Mouse (Mus musculus): ENCODE measurements around the gene Zfp334. TPM values are rescaled to one million over a fixed set of nuclear protein-coding genes. Genes with fewer than 3 reads are reported as not detected.

Gene Zfp334
- 0.96 and 0.97 TPM in 2 replicates for polyA plus RNA-seq (2015; fragmentation: Nextera tagmentation; extraction: Ambion mirVana)

- peak; percentile 57 for ATAC-seq (ENCODE audit: low read depth)
- Histone ChIP-seq H3K27ac (ENCODE audit: low read length) (0 out of 2 replicates have a peak within 1 kb of the TSS, but pooled peaks have one; percentile 18), H3K4me2 (ENCODE audit: low read depth, low read length) (peak within 1 kb of the TSS; percentile 53), H3K36me3 (ENCODE audit: control insufficient read depth, insufficient read depth) (no peaks in the 10 kb centered on the region), H3K9me3 (replicated peaks; ENCODE audit: control insufficient read depth, low read length) (no peaks in the 10 kb centered on the region), H3K27me3 (ENCODE audit: control insufficient read depth, insufficient read depth, low read depth, low read length) (peaks cover 3% of the 10 kb centered on the region; the same call in 1 of the 2 replicates), H3K4me1 (ENCODE audit: control insufficient read depth, low read depth, low read length) (no peaks in the 10 kb centered on the region), H3K9ac (ENCODE audit: low read depth, low read length) (peak within 1 kb of the TSS; percentile 63), H3K4me3 (ENCODE audit: low read depth, low read length) (peak within 1 kb of the TSS; percentile 60)
- 2% methylated on average over 40 of the region's 40 CpGs for WGBS (ENCODE audit: insufficient replicate concordance)
Measured at GRCm38 (mm10) chr2:165387844-165388495, at the start of gene Zfp334. Gene Zfp334, minus strand, starts transcription at chr2:165388259.

- no peak overlapping the region for H3K9ac ChIP-seq (ENCODE audit: low read depth, low read length)
- no peak for ATAC-seq (ENCODE audit: low read depth)
Measured at GRCm38 (mm10) chr2:165428694-165429093, 40.6 kb upstream of the Zfp334 start.

GRCm38 (mm10) chr2:165420195-165420594 lies 32.1 kb upstream of the Zfp334 start:
- no peaks in the 10 kb centered on the region for H3K36me3 ChIP-seq (ENCODE audit: control insufficient read depth, insufficient read depth)
- H3K4me1 ChIP-seq (ENCODE audit: control insufficient read depth, low read depth, low read length) = peaks cover 4% of the 10 kb centered on the region
- no peak overlapping the region for H3K9ac ChIP-seq (ENCODE audit: low read depth, low read length)
- H3K27me3 ChIP-seq (ENCODE audit: control insufficient read depth, insufficient read depth, low read depth, low read length) = no peaks in the 10 kb centered on the region
- WGBS (ENCODE audit: insufficient replicate concordance) = 40% methylated on average over 2 of the region's 2 CpGs
- ATAC-seq (ENCODE audit: low read depth) = no peak
- no peak overlapping the region for H3K27ac ChIP-seq (ENCODE audit: low read length)
- no peak overlapping the region for H3K4me2 ChIP-seq (ENCODE audit: low read depth, low read length)
- H3K9me3 ChIP-seq (replicated peaks; ENCODE audit: control insufficient read depth, low read length) = no peaks in the 10 kb centered on the region
- H3K4me3 ChIP-seq (ENCODE audit: low read depth, low read length) = no peak overlapping the region

More at GRCm38 (mm10) chr2:165428694-165429093, 40.6 kb upstream of the Zfp334 start:
- WGBS (ENCODE audit: insufficient replicate concordance) = 37% methylated on average over 7 of the region's 7 CpGs
- Histone ChIP-seq H3K27ac (ENCODE audit: low read length) (no peak overlapping the region), H3K4me1 (ENCODE audit: control insufficient read depth, low read depth, low read length) (no peaks in the 10 kb centered on the region), H3K4me2 (ENCODE audit: low read depth, low read length) (no peak overlapping the region), H3K36me3 (ENCODE audit: control insufficient read depth, insufficient read depth) (no peaks in the 10 kb centered on the region), H3K9me3 (replicated peaks; ENCODE audit: control insufficient read depth, low read length) (no peaks in the 10 kb centered on the region), H3K27me3 (ENCODE audit: control insufficient read depth, insufficient read depth, low read depth, low read length) (no peaks in the 10 kb centered on the region), H3K4me3 (ENCODE audit: low read depth, low read length) (no peak overlapping the region)

GRCm38 (mm10) chr2:165419670-165420111 lies 31.6 kb upstream of the Zfp334 start:
- Histone ChIP-seq H3K36me3 (ENCODE audit: control insufficient read depth, insufficient read depth) (no peaks in the 10 kb centered on the region), H3K27me3 (ENCODE audit: control insufficient read depth, insufficient read depth, low read depth, low read length) (no peaks in the 10 kb centered on the region), H3K4me1 (ENCODE audit: control insufficient read depth, low read depth, low read length) (peaks cover 4% of the 10 kb centered on the region), H3K9ac (ENCODE audit: low read depth, low read length) (no peak overlapping the region), H3K27ac (ENCODE audit: low read length) (no peak overlapping the region), H3K9me3 (replicated peaks; ENCODE audit: control insufficient read depth, low read length) (no peaks in the 10 kb centered on the region), H3K4me3 (ENCODE audit: low read depth, low read length) (no peak overlapping the region), H3K4me2 (ENCODE audit: low read depth, low read length) (no peak overlapping the region)
- ATAC-seq (ENCODE audit: low read depth) = no peak
- WGBS (ENCODE audit: insufficient replicate concordance) = 47% methylated on average over 4 of the region's 4 CpGs

GRCm38 (mm10) chr2:165418577-165418976 lies 30.5 kb upstream of the Zfp334 start:
- Histone ChIP-seq H3K27ac (ENCODE audit: low read length) (no peak overlapping the region), H3K4me1 (ENCODE audit: control insufficient read depth, low read depth, low read length) (peaks cover 4% of the 10 kb centered on the region), H3K4me2 (ENCODE audit: low read depth, low read length) (no peak overlapping the region), H3K9me3 (replicated peaks; ENCODE audit: control insufficient read depth, low read length) (no peaks in the 10 kb centered on the region), H3K36me3 (ENCODE audit: control insufficient read depth, insufficient read depth) (no peaks in the 10 kb centered on the region), H3K4me3 (ENCODE audit: low read depth, low read length) (no peak overlapping the region), H3K27me3 (ENCODE audit: control insufficient read depth, insufficient read depth, low read depth, low read length) (no peaks in the 10 kb centered on the region), H3K9ac (ENCODE audit: low read depth, low read length) (no peak overlapping the region)
- WGBS (ENCODE audit: insufficient replicate concordance) = 53% methylated on average over 2 of the region's 2 CpGs
- ATAC-seq (ENCODE audit: low read depth) = no peak

GRCm38 (mm10) chr2:165417291-165417690 lies 29.2 kb upstream of the Zfp334 start:
- peak; percentile 87 for ATAC-seq (ENCODE audit: low read depth)

GRCm38 (mm10) chr2:165415795-165416194 lies 27.7 kb upstream of the Zfp334 start:
- Histone ChIP-seq H3K27me3 (ENCODE audit: control insufficient read depth, insufficient read depth, low read depth, low read length) (no peaks in the 10 kb centered on the region), H3K4me2 (ENCODE audit: low read depth, low read length) (no peak overlapping the region), H3K36me3 (ENCODE audit: control insufficient read depth, insufficient read depth) (no peaks in the 10 kb centered on the region), H3K27ac (ENCODE audit: low read length) (no peak overlapping the region), H3K9me3 (replicated peaks; ENCODE audit: control insufficient read depth, low read length) (no peaks in the 10 kb centered on the region), H3K4me1 (ENCODE audit: control insufficient read depth, low read depth, low read length) (peaks cover 4% of the 10 kb centered on the region), H3K9ac (ENCODE audit: low read depth, low read length) (no peak overlapping the region), H3K4me3 (ENCODE audit: low read depth, low read length) (no peak overlapping the region)
- ATAC-seq (ENCODE audit: low read depth) = no peak
- 57% methylated on average over 6 of the region's 6 CpGs for WGBS (ENCODE audit: insufficient replicate concordance)

More at GRCm38 (mm10) chr2:165417291-165417690, 29.2 kb upstream of the Zfp334 start:
- Histone ChIP-seq H3K27me3 (ENCODE audit: control insufficient read depth, insufficient read depth, low read depth, low read length) (no peaks in the 10 kb centered on the region), H3K4me3 (ENCODE audit: low read depth, low read length) (no peak overlapping the region), H3K9me3 (replicated peaks; ENCODE audit: control insufficient read depth, low read length) (no peaks in the 10 kb centered on the region), H3K27ac (ENCODE audit: low read length) (peak overlapping the region; percentile 35; the same call in 1 of the 2 replicates), H3K9ac (ENCODE audit: low read depth, low read length) (no peak overlapping the region), H3K4me2 (ENCODE audit: low read depth, low read length) (no peak overlapping the region), H3K36me3 (ENCODE audit: control insufficient read depth, insufficient read depth) (no peaks in the 10 kb centered on the region), H3K4me1 (ENCODE audit: control insufficient read depth, low read depth, low read length) (peaks cover 4% of the 10 kb centered on the region)
- 57% methylated on average over 7 of the region's 7 CpGs for WGBS (ENCODE audit: insufficient replicate concordance)

- no peak for ATAC-seq (ENCODE audit: low read depth)
- Histone ChIP-seq H3K4me3 (ENCODE audit: low read depth, low read length) (no peak overlapping the region), H3K9me3 (replicated peaks; ENCODE audit: control insufficient read depth, low read length) (no peaks in the 10 kb centered on the region), H3K27me3 (ENCODE audit: control insufficient read depth, insufficient read depth, low read depth, low read length) (no peaks in the 10 kb centered on the region), H3K4me2 (ENCODE audit: low read depth, low read length) (no peak overlapping the region), H3K4me1 (ENCODE audit: control insufficient read depth, low read depth, low read length) (peaks cover 4% of the 10 kb centered on the region), H3K27ac (ENCODE audit: low read length) (no peak overlapping the region), H3K9ac (ENCODE audit: low read depth, low read length) (no peak overlapping the region), H3K36me3 (ENCODE audit: control insufficient read depth, insufficient read depth) (no peaks in the 10 kb centered on the region)
- 43% methylated on average over 11 of the region's 11 CpGs for WGBS (ENCODE audit: insufficient replicate concordance)
Measured at GRCm38 (mm10) chr2:165415141-165415721, 27.2 kb upstream of the Zfp334 start.

- Histone ChIP-seq H3K27ac (ENCODE audit: low read length) (no peak overlapping the region), H3K9me3 (replicated peaks; ENCODE audit: control insufficient read depth, low read length) (no peaks in the 10 kb centered on the region), H3K36me3 (ENCODE audit: control insufficient read depth, insufficient read depth) (no peaks in the 10 kb centered on the region), H3K4me3 (ENCODE audit: low read depth, low read length) (no peak overlapping the region), H3K27me3 (ENCODE audit: control insufficient read depth, insufficient read depth, low read depth, low read length) (no peaks in the 10 kb centered on the region), H3K4me2 (ENCODE audit: low read depth, low read length) (no peak overlapping the region), H3K9ac (ENCODE audit: low read depth, low read length) (no peak overlapping the region), H3K4me1 (ENCODE audit: control insufficient read depth, low read depth, low read length) (peaks cover 4% of the 10 kb centered on the region)
- no peak for ATAC-seq (ENCODE audit: low read depth)
- 43% methylated on average over 5 of the region's 5 CpGs for WGBS (ENCODE audit: insufficient replicate concordance)
Measured at GRCm38 (mm10) chr2:165414321-165414720, 26.3 kb upstream of the Zfp334 start.

All from liver, embryonic 16.5 days (tissue).